In the genomic region with DNA sequence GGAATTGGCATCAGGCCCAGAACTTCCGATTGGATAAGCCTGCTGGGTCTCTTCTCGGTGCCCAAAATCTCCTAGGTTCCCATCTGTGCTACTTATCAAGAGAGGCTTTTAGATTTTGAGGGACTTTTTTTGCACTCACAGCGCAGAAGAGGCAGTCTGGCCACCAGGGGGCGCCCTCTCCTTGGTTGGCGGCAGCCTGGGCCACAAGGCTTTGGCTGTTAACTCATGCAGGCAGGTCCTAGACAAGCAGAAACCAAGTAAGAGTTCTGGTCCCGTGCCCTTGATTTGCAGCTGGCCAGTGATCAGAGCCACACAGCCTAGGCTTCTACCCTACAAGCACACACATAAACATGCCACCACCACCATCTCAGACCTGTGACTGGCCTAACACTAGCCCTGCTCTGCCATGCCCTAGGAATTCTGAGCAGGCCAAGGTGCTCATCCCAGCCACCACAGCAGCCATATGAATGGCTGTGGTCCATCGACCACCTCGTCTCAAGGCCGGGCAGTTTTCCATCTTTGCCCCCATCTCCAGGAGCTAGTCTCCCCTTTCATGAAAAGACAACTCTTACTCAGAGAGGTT, we compare ENCODE assay signal across 8 mouse cellular contexts. TPM values are rescaled to one million over a fixed set of nuclear protein-coding genes. Genes with fewer than 3 reads are reported as not detected.
A peak's percentile ranks its signal among the peaks of the same experiment; 100 is the strongest.
DNase-seq lines count a peak whose midpoint lies in the region; ATAC-seq and TF ChIP-seq lines count a peak whose summit lies in the region.

No protein-coding gene starts in this region.

- no peak overlapping the region for H3K4me3 ChIP-seq in C2C12 (ENCODE audit: insufficient read depth, poor library complexity, severe bottlenecking)
- H3K4me3 ChIP-seq in embryonic facial prominence, embryonic 13.5 days, result no peak overlapping the region
- H3K4me3 ChIP-seq in kidney, embryonic 16.5 days (ENCODE audit: low read length), result no peak overlapping the region
- H3K4me3 ChIP-seq in liver, embryonic 11.5 days (ENCODE audit: low read depth, low read length), result no peak overlapping the region
- H3K4me3 ChIP-seq in thymus, adult 2 months (ENCODE audit: control insufficient read depth, insufficient read depth, low read length), result no peak overlapping the region

- no peaks in the 10 kb centered on the region for H3K79me2 ChIP-seq in C2C12 (ENCODE audit: control insufficient read depth, insufficient read depth)

- peak; percentile 61 for TF ChIP-seq CTCF in C2C12 (IDR thresholded peaks at IDR 0.05; ENCODE audit: control insufficient read depth, insufficient read depth, insufficient read length)
- TF ChIP-seq CTCF in thymus, adult 2 months (IDR thresholded peaks at IDR 0.05; ENCODE audit: borderline replicate concordance, control insufficient read depth, extremely low read depth, insufficient read depth, low read length, poor library complexity), result peak; percentile 95

- H3K9me3 ChIP-seq in embryonic facial prominence, embryonic 13.5 days, result no peaks in the 10 kb centered on the region
- 0 out of 2 replicates have a peak, but pooled peaks cover 2% of the 10 kb centered on the region for H3K9me3 ChIP-seq in kidney, embryonic 16.5 days (ENCODE audit: low read length)
- no peaks in the 10 kb centered on the region for H3K9me3 ChIP-seq in liver, embryonic 11.5 days (ENCODE audit: control insufficient read depth, low read length)

- no peaks in the 10 kb centered on the region for H3K79me3 ChIP-seq in C2C12 (ENCODE audit: low read depth)

- TF ChIP-seq POLR2A in thymus, adult 2 months (IDR thresholded peaks at IDR 0.05; ENCODE audit: control insufficient read depth, extremely low read depth, insufficient read depth, low read length, poor library complexity), result no peak

- H3ac ChIP-seq in C2C12 (ENCODE audit: control insufficient read depth, insufficient read length, low read depth), result no peak overlapping the region

- no peaks in the 10 kb centered on the region for H3K4me1 ChIP-seq in embryonic facial prominence, embryonic 13.5 days
- H3K4me1 ChIP-seq in kidney, embryonic 16.5 days (ENCODE audit: insufficient read depth, low read length), result peaks cover 3% of the 10 kb centered on the region; the same call in 1 of the 2 replicates
- no peaks in the 10 kb centered on the region for H3K4me1 ChIP-seq in liver, embryonic 11.5 days (replicated peaks; ENCODE audit: control insufficient read depth, insufficient read depth, low read length)
- H3K4me1 ChIP-seq in thymus, adult 2 months (replicated peaks; ENCODE audit: control insufficient read depth, insufficient read depth, low read length), result no peaks in the 10 kb centered on the region

- no peak overlapping the region for H3K27ac ChIP-seq in embryonic facial prominence, embryonic 13.5 days
- no peak overlapping the region for H3K27ac ChIP-seq in kidney, embryonic 16.5 days (ENCODE audit: low read length)
- no peak overlapping the region for H3K27ac ChIP-seq in liver, embryonic 11.5 days (ENCODE audit: low read depth, low read length)
- H3K27ac ChIP-seq in thymus, adult 2 months (ENCODE audit: control insufficient read depth, insufficient read depth, low read length), result no peak overlapping the region

- no peak overlapping the region for H3K9ac ChIP-seq in embryonic facial prominence, embryonic 13.5 days
- H3K9ac ChIP-seq in kidney, embryonic 16.5 days (replicated peaks; ENCODE audit: low read length), result no peak overlapping the region
- H3K9ac ChIP-seq in liver, embryonic 11.5 days (ENCODE audit: low read depth, low read length), result no peak overlapping the region

- peak; percentile 94 for DNase-seq in adrenal gland, postnatal 25 days
- peak; percentile 61 for DNase-seq in heart, adult 8-10 months (ENCODE audit: low spot score)
- peak; percentile 82 for DNase-seq in liver, embryonic 11.5 days (ENCODE audit: low spot score)
- DNase-seq in ovary, adult 18-20 months (ENCODE audit: low spot score), result peak; percentile 52
- peak; percentile 80 for DNase-seq in thymus, adult 2 months

- H3K27me3 ChIP-seq in C2C12 (ENCODE audit: control insufficient read depth, insufficient read depth, insufficient read length), result no peaks in the 10 kb centered on the region
- peaks cover 13% of the 10 kb centered on the region for H3K27me3 ChIP-seq in embryonic facial prominence, embryonic 13.5 days
- H3K27me3 ChIP-seq in kidney, embryonic 16.5 days (ENCODE audit: insufficient read depth, low read length), result peaks cover 14% of the 10 kb centered on the region; the same call in 1 of the 2 replicates
- H3K27me3 ChIP-seq in liver, embryonic 11.5 days (replicated peaks; ENCODE audit: control insufficient read depth, insufficient read depth, low read length), result no peaks in the 10 kb centered on the region; the same call in 1 of the 2 replicates
- no peaks in the 10 kb centered on the region for H3K27me3 ChIP-seq in thymus, adult 2 months (ENCODE audit: control insufficient read depth, insufficient read depth, low read length)

- H3K4me2 ChIP-seq in embryonic facial prominence, embryonic 13.5 days, result no peak overlapping the region
- no peak overlapping the region for H3K4me2 ChIP-seq in kidney, embryonic 16.5 days (replicated peaks; ENCODE audit: low read depth, low read length)
- no peak overlapping the region for H3K4me2 ChIP-seq in liver, embryonic 11.5 days

- WGBS in embryonic facial prominence, embryonic 13.5 days, result 28% methylated on average over 9 of the region's 9 CpGs
- WGBS in kidney, embryonic 16.5 days, result 26% methylated on average over 9 of the region's 9 CpGs
- 27% methylated on average over 9 of the region's 9 CpGs for WGBS in liver, embryonic 11.5 days
- 30% methylated on average over 9 of the region's 9 CpGs for WGBS in thymus, adult 2 months

- 0 out of 2 replicates have a peak, but pooled peaks have one; percentile 26 for ATAC-seq in embryonic facial prominence, embryonic 13.5 days (ENCODE audit: insufficient number of reproducible peaks, insufficient read depth, low FRiP score, low TSS enrichment, low read depth)
- ATAC-seq in kidney, embryonic 16.5 days (ENCODE audit: low FRiP score, low TSS enrichment), result 0 out of 2 replicates have a peak, but pooled peaks have one; percentile 49
- peak; percentile 23; the same call in 1 of the 2 replicates for ATAC-seq in liver, embryonic 11.5 days (replicated peaks; ENCODE audit: low FRiP score)

- H3K36me3 ChIP-seq in C2C12 (ENCODE audit: control insufficient read depth, insufficient read depth), result no peaks in the 10 kb centered on the region
- no peaks in the 10 kb centered on the region for H3K36me3 ChIP-seq in embryonic facial prominence, embryonic 13.5 days
- H3K36me3 ChIP-seq in kidney, embryonic 16.5 days (ENCODE audit: insufficient read depth, low read length), result no peaks in the 10 kb centered on the region
- H3K36me3 ChIP-seq in liver, embryonic 11.5 days (ENCODE audit: control insufficient read depth, insufficient read depth, low read length), result no peaks in the 10 kb centered on the region
- H3K36me3 ChIP-seq in thymus, adult 2 months (ENCODE audit: control insufficient read depth, insufficient read depth, low read length), result no peaks in the 10 kb centered on the region

TF ChIP-seq in C2C12, 6 proteins besides CTCF, POLR2A, EP300 and RAD21:
- no peak for TF ChIP-seq CEBPB (IDR thresholded peaks at IDR 0.05; ENCODE audit: low read depth)
- no peak for TF ChIP-seq MYOG (IDR thresholded peaks at IDR 0.05; ENCODE audit: control insufficient read depth, extremely low read depth, insufficient read length)
- no peak for TF ChIP-seq MYOD1 (IDR thresholded peaks at IDR 0.05; ENCODE audit: control insufficient read depth, insufficient read length, low read depth)
- no peak for TF ChIP-seq FOSL1 (IDR thresholded peaks at IDR 0.05; ENCODE audit: insufficient read depth, low read length, poor library complexity, severe bottlenecking)
- no peak for TF ChIP-seq MAX (IDR thresholded peaks at IDR 0.05)
- TF ChIP-seq USF1 (IDR thresholded peaks at IDR 0.05; ENCODE audit: low read depth), result no peak

RNA-seq across cellular contexts. Expression of a gene that starts 12.5 kb away (rescaled TPM):
- not detected for polyA plus RNA-seq in C2C12 (2012; fragmentation: generic; extraction: Trizol)
- total RNA-seq in adrenal gland, postnatal 25 days (2021), result 8.0 and 13.6 TPM in 2 replicates
- 1.3 and 5.1 TPM in 2 replicates for polyA plus RNA-seq in embryonic facial prominence, embryonic 13.5 days (2015; fragmentation: Nextera tagmentation; extraction: Ambion mirVana)
- total RNA-seq in heart, adult 8-10 months (2022), result not detected
- 0.97 and 1.8 TPM in 2 replicates for polyA plus RNA-seq in kidney, embryonic 16.5 days (2015; fragmentation: Nextera tagmentation; extraction: Ambion mirVana)
- polyA plus RNA-seq in liver, embryonic 11.5 days (2014; fragmentation: Nextera tagmentation; extraction: Ambion mirVana), result 9.1 and 11.0 TPM in 2 replicates
- polyA plus RNA-seq in thymus, adult 2 months (2012; rRNA removed), result 0.23 and 0.30 TPM in 2 replicates

RNA-seq across cellular contexts. Expression of a gene that starts 18.7 kb away (rescaled TPM):
- polyA plus RNA-seq in C2C12 (2012; fragmentation: generic; extraction: Trizol), result 34.9 TPM
- 55.8 and 60.8 TPM in 2 replicates for total RNA-seq in adrenal gland, postnatal 25 days (2021)
- polyA plus RNA-seq in embryonic facial prominence, embryonic 13.5 days (2015; fragmentation: Nextera tagmentation; extraction: Ambion mirVana), result 10.5 and 10.9 TPM in 2 replicates
- total RNA-seq in heart, adult 8-10 months (2022), result 10 to 100 TPM; 50.1 to 53.8 (median 51.2) TPM
- 6.1 and 7.1 TPM in 2 replicates for polyA plus RNA-seq in kidney, embryonic 16.5 days (2015; fragmentation: Nextera tagmentation; extraction: Ambion mirVana)
- polyA plus RNA-seq in liver, embryonic 11.5 days (2014; fragmentation: Nextera tagmentation; extraction: Ambion mirVana), result 7.5 and 7.8 TPM in 2 replicates
- 37.1 and 51.0 TPM in 2 replicates for polyA plus RNA-seq in thymus, adult 2 months (2012; rRNA removed)
